Mouse (Mus musculus) liver, embryonic 14.5 days (tissue): ENCODE measurements around the gene Nup107.

Source experiments
- CTCF ChIP-seq: IDR thresholded peaks from 2 replicates; pipeline ENCODE4 v1.5.1; 2016; ENCODE audit warnings: antibody characterized with exemption, low read depth, control low read depth
- EP300 ChIP-seq: IDR thresholded peaks from 2 replicates; pipeline ENCODE4 v1.6.1; 2016; ENCODE audit warnings: antibody characterized with exemption, low read depth

GRCm38 (mm10) chr10:117709930-117710603 is 82.4 kb downstream of the Nup107 start:
- no peak for TF ChIP-seq CTCF
- TF ChIP-seq EP300, result no peak
